Mouse (Mus musculus): ENCODE data around the gene Tram2. TPM values are rescaled to one million over a fixed set of nuclear protein-coding genes. Genes with fewer than 3 reads are reported as not detected.

Tram2 gene
- polyA plus RNA-seq, 1 experiment = 1.2 TPM

GRCm38 (mm10) chr1:20951300-20951763 is 127.7 kb downstream of the Tram2 start, which contains the start of gene Efhc1:
Efhc1 (plus strand) TSS chr1:20951626.
- Histone ChIP-seq H3K27ac (ENCODE audit: insufficient read depth, low read length) (peak within 1 kb of the TSS; percentile 55), H3K4me1 (ENCODE audit: control insufficient read depth, insufficient read depth, low read length) (no peaks in the 10 kb centered on the region), H3K4me3 (ENCODE audit: insufficient read depth, low read length) (peak within 1 kb of the TSS; percentile 55)
- TF ChIP-seq CTCF (IDR thresholded peaks at IDR 0.05; ENCODE audit: extremely low read depth, insufficient read depth, low read length) = no peak
- peak; percentile 69; the same call in 1 of the 2 replicates for TF ChIP-seq POLR2A (IDR thresholded peaks at IDR 0.05; ENCODE audit: extremely low read depth, insufficient read depth, low read length)

Other genes with a start within 250 kb of the Tram2 start
- gene Paqr8, start 188.6 kb downstream of the Tram2 start, polyA plus RNA-seq (2012; rRNA removed) = 79.4 and 85.9 TPM in 2 replicates
- 2.0 and 2.2 TPM in 2 replicates for gene Efhc1, start 127.6 kb downstream of the Tram2 start, polyA plus RNA-seq (2012; rRNA removed)
- 69.6 and 70.2 TPM in 2 replicates for gene Tmem14a, start 139.3 kb upstream of the Tram2 start, polyA plus RNA-seq (2012; rRNA removed)
- 3.4 and 3.5 TPM in 2 replicates for gene Gsta3, start 161.4 kb upstream of the Tram2 start, polyA plus RNA-seq (2012; rRNA removed)